Mouse (Mus musculus) liver, embryonic 11.5 days (tissue): ENCODE results near the gene Degs1. TPM values are rescaled to one million over a fixed set of nuclear protein-coding genes. Genes with fewer than 3 reads are reported as not detected.
A peak's percentile ranks its signal among the peaks of the same experiment; 100 is the strongest.

Experiments
- ATAC-seq: fragments of 200-750 bp; cut with Nextera tagmentation; replicated peaks from 2 replicates; pipeline ENCODE4 v1.8.0; 2017; ENCODE audit warnings: moderate number of reproducible peaks, mild to moderate bottlenecking, moderate TSS enrichment, moderate library complexity; ENCODE audit not compliant: low FRiP score
- DNase-seq: peaks from one replicate; pipeline ENCODE4 v3.0.0-alpha.2; 2017; ENCODE audit warnings: low spot score
- H3K27ac ChIP-seq: fragments of 300-500 bp; sonication (generic); 2 replicates; pipeline ENCODE4 v1.5.1; 2014; ENCODE audit warnings: mild to moderate bottlenecking, low read depth, low read length, control low read depth
- H3K27me3 ChIP-seq: fragments of 300-500 bp; sonication (generic); replicated peaks from 2 replicates; pipeline ENCODE4 v1.6.1; 2014; ENCODE audit warnings: low read length, mixed read lengths; ENCODE audit not compliant: control insufficient read depth, insufficient read depth
- H3K36me3 ChIP-seq: fragments of 300-500 bp; sonication (generic); 2 replicates; pipeline ENCODE4 v1.6.1; 2014; ENCODE audit warnings: mild to moderate bottlenecking, low read length, moderate library complexity, mixed read lengths; ENCODE audit not compliant: control insufficient read depth, insufficient read depth
- H3K4me1 ChIP-seq: fragments of 300-500 bp; sonication (generic); replicated peaks from 2 replicates; pipeline ENCODE4 v1.6.1; 2014; ENCODE audit warnings: low read length, mixed read lengths; ENCODE audit not compliant: control insufficient read depth, insufficient read depth
- H3K4me2 ChIP-seq: fragments of 300-500 bp; sonication (generic); 2 replicates; pipeline ENCODE4 v1.6.1; 2014; ENCODE audit warnings: mild to moderate bottlenecking, control low read depth, moderate library complexity
- H3K4me3 ChIP-seq: fragments of 300-500 bp; sonication (generic); 2 replicates; pipeline ENCODE4 v1.5.1; 2014; ENCODE audit warnings: low read depth, low read length, control low read depth
- H3K9ac ChIP-seq: fragments of 300-500 bp; sonication (generic); 2 replicates; pipeline ENCODE4 v1.6.1; 2014; ENCODE audit warnings: low read depth, low read length, control low read depth
- H3K9me3 ChIP-seq: fragments of 300-500 bp; sonication (generic); 2 replicates; pipeline ENCODE4 v1.6.1; 2016; ENCODE audit warnings: low read length, inconsistent platforms, mixed read lengths; ENCODE audit not compliant: control insufficient read depth
- WGBS: fragments of 180-500 bp; shearing (Covaris S2); extraction: QIAGEN DNeasy Blood & Tissue Kit; methylation state at CpG from one replicate; pipeline ENCODE4 v1.1.7; 2014; 5-methylcytosine and 5-hydroxymethylcytosine counted together
- polyA plus RNA-seq: library from polyadenylated mRNA; unstranded; fragments of >200 nt; fragmentation: Nextera tagmentation; extraction: Ambion mirVana; gene quantifications from 2 replicates; pipeline ENCODE4 v1.2.1, GENCODE M21; 2014

Gene Degs1
- polyA plus RNA-seq, 1 experiment from 2014 or later, result 129 TPM

GRCm38 (mm10) chr1:182275109-182275508 lies 7.5 kb downstream of the Degs1 start:
- H3K9ac ChIP-seq, result no peak overlapping the region
- 72% methylated on average over 6 of the region's 6 CpGs for WGBS
- peaks cover 3% of the 10 kb centered on the region for H3K4me1 ChIP-seq
- DNase-seq, result no peak
- no peaks in the 10 kb centered on the region for H3K27me3 ChIP-seq
- no peaks in the 10 kb centered on the region for H3K9me3 ChIP-seq
- no peak overlapping the region for H3K4me2 ChIP-seq
- no peak for ATAC-seq
- H3K4me3 ChIP-seq, result no peak overlapping the region
- peaks cover 26% of the 10 kb centered on the region for H3K36me3 ChIP-seq
- H3K27ac ChIP-seq, result no peak overlapping the region

GRCm38 (mm10) chr1:182271632-182272031 lies 11.0 kb downstream of the Degs1 start:
- Histone ChIP-seq H3K27me3 (no peaks in the 10 kb centered on the region), H3K9me3 (no peaks in the 10 kb centered on the region), H3K4me3 (no peak overlapping the region), H3K4me2 (no peak overlapping the region), H3K27ac (no peak overlapping the region), H3K36me3 (peaks cover 8% of the 10 kb centered on the region), H3K9ac (no peak overlapping the region), H3K4me1 (no peaks in the 10 kb centered on the region; the same call in 1 of the 2 replicates)
- no peak for DNase-seq
- 70% methylated on average over 5 of the region's 5 CpGs for WGBS
- ATAC-seq, result 0 out of 2 replicates have a peak, but pooled peaks have one; percentile 8

GRCm38 (mm10) chr1:182271130-182271529 lies 11.5 kb downstream of the Degs1 start:
- Histone ChIP-seq H3K4me1 (no peaks in the 10 kb centered on the region; the same call in 1 of the 2 replicates), H3K9ac (no peak overlapping the region), H3K27ac (no peak overlapping the region), H3K9me3 (no peaks in the 10 kb centered on the region), H3K36me3 (peaks cover 5% of the 10 kb centered on the region; the same call in 1 of the 2 replicates), H3K4me2 (no peak overlapping the region), H3K4me3 (no peak overlapping the region), H3K27me3 (no peaks in the 10 kb centered on the region)
- WGBS, result 77% methylated on average over 5 of the region's 5 CpGs
- no peak for ATAC-seq
- no peak for DNase-seq

- H3K27ac ChIP-seq, result no peak overlapping the region
- no peaks in the 10 kb centered on the region for H3K9me3 ChIP-seq
- DNase-seq (no peak), ATAC-seq (peak; percentile 68)
- WGBS, result 67% methylated on average over 4 of the region's 4 CpGs
- no peaks in the 10 kb centered on the region; the same call in 1 of the 2 replicates for H3K36me3 ChIP-seq
- H3K27me3 ChIP-seq, result no peaks in the 10 kb centered on the region
- no peak overlapping the region for H3K4me3 ChIP-seq
- H3K9ac ChIP-seq, result no peak overlapping the region
- H3K4me2 ChIP-seq, result no peak overlapping the region
- no peaks in the 10 kb centered on the region for H3K4me1 ChIP-seq
Observed at GRCm38 (mm10) chr1:182268317-182268716, 14.3 kb downstream of the Degs1 start.

- Histone ChIP-seq H3K4me3 (no peak overlapping the region), H3K9me3 (no peaks in the 10 kb centered on the region), H3K4me1 (no peaks in the 10 kb centered on the region)
Observed at GRCm38 (mm10) chr1:182266028-182266525, 16.5 kb downstream of the Degs1 start.

GRCm38 (mm10) chr1:182256041-182256680 lies 26.4 kb downstream of the Degs1 start:
- no peaks in the 10 kb centered on the region for H3K36me3 ChIP-seq
- no peak overlapping the region for H3K4me2 ChIP-seq
- H3K27me3 ChIP-seq, result no peaks in the 10 kb centered on the region
- no peak overlapping the region for H3K27ac ChIP-seq
- no peak overlapping the region for H3K9ac ChIP-seq
- ATAC-seq (no peak), DNase-seq (no peak)
- no peak overlapping the region for H3K4me3 ChIP-seq
- H3K4me1 ChIP-seq, result no peaks in the 10 kb centered on the region
- H3K9me3 ChIP-seq, result no peaks in the 10 kb centered on the region
- whole genome bisulfite sequencing, result 79% methylated on average over 11 of the region's 11 CpGs

More at GRCm38 (mm10) chr1:182266028-182266525, 16.5 kb downstream of the Degs1 start:
- no peak for DNase-seq
- Histone ChIP-seq H3K9ac (no peak overlapping the region), H3K4me2 (no peak overlapping the region), H3K27me3 (no peaks in the 10 kb centered on the region), H3K27ac (no peak overlapping the region), H3K36me3 (no peaks in the 10 kb centered on the region)
- no peak for ATAC-seq
- 79% methylated on average over 9 of the region's 11 CpGs for WGBS

GRCm38 (mm10) chr1:182255031-182255430 lies 27.6 kb downstream of the Degs1 start:
- H3K4me1 ChIP-seq, result no peaks in the 10 kb centered on the region
- no peaks in the 10 kb centered on the region for H3K27me3 ChIP-seq
- H3K4me3 ChIP-seq, result no peak overlapping the region
- WGBS, result 60% methylated on average over 11 of the region's 11 CpGs
- DNase-seq, result no peak
- no peak overlapping the region for H3K27ac ChIP-seq
- no peak overlapping the region for H3K4me2 ChIP-seq
- no peaks in the 10 kb centered on the region for H3K36me3 ChIP-seq
- no peak overlapping the region for H3K9ac ChIP-seq
- 0 out of 2 replicates have a peak, but pooled peaks have one; percentile 7 for ATAC-seq
- no peaks in the 10 kb centered on the region for H3K9me3 ChIP-seq

- no peaks in the 10 kb centered on the region for H3K36me3 ChIP-seq
- H3K4me3 ChIP-seq, result no peak overlapping the region
- H3K4me2 ChIP-seq, result no peak overlapping the region
- no peak overlapping the region for H3K9ac ChIP-seq
- no peaks in the 10 kb centered on the region for H3K27me3 ChIP-seq
- no peak for DNase-seq
- WGBS, result 57% methylated on average over 8 of the region's 8 CpGs
- H3K9me3 ChIP-seq, result no peaks in the 10 kb centered on the region
- no peak overlapping the region for H3K27ac ChIP-seq
- H3K4me1 ChIP-seq, result no peaks in the 10 kb centered on the region
- 0 out of 2 replicates have a peak, but pooled peaks have one; percentile 29 for ATAC-seq
Observed at GRCm38 (mm10) chr1:182254618-182255017, 28.0 kb downstream of the Degs1 start.
